ENCODE assay signal across 10 mouse cellular contexts in genomic region chr10:120429199-120429551, GRCm38 (mm10). TPM values are rescaled to one million over a fixed set of nuclear protein-coding genes. Genes with fewer than 3 reads are reported as not detected.
DNase-seq lines count a peak whose midpoint lies in the region; ATAC-seq and TF ChIP-seq lines count a peak whose summit lies in the region.
"Had no signal": no experiment of that assay in that cellular context is flagged by ENCODE, and none has a peak within 500 bp of the region (broad histone marks: within the 10 kb centered on the region; RNA-seq: fewer than 3 reads in every experiment).

No protein-coding gene starts in this region.

- H3K27me3 ChIP-seq in forebrain, embryonic 12.5 days, result no peaks in the 10 kb centered on the region
- no peaks in the 10 kb centered on the region for H3K27me3 ChIP-seq in forebrain, embryonic 11.5 days (ENCODE audit: control insufficient read depth, insufficient read depth, low read length)
- H3K27me3 ChIP-seq in kidney, postnatal 0 days (ENCODE audit: insufficient read depth, low read length), result no peaks in the 10 kb centered on the region
- peaks cover 5% of the 10 kb centered on the region; the same call in 1 of the 2 replicates for H3K27me3 ChIP-seq in forebrain, embryonic 15.5 days

- no peaks in the 10 kb centered on the region for H3K36me3 ChIP-seq in forebrain, embryonic 12.5 days (replicated peaks)
- no peaks in the 10 kb centered on the region; the same call in 1 of the 2 replicates for H3K36me3 ChIP-seq in forebrain, embryonic 11.5 days (ENCODE audit: control insufficient read depth, insufficient read depth, low read length)
- 0 out of 2 replicates have a peak, but pooled peaks cover 3% of the 10 kb centered on the region for H3K36me3 ChIP-seq in kidney, postnatal 0 days (ENCODE audit: insufficient read depth, low read length)
- no peaks in the 10 kb centered on the region for H3K36me3 ChIP-seq in forebrain, embryonic 15.5 days
- H3K36me3 ChIP-seq in macrophage (ENCODE audit: inconsistent target), result no peaks in the 10 kb centered on the region

- no peak overlapping the region for H3K4me3 ChIP-seq in forebrain, embryonic 12.5 days (replicated peaks)
- no peak overlapping the region for H3K4me3 ChIP-seq in forebrain, embryonic 11.5 days (ENCODE audit: low read depth, low read length)
- no peak overlapping the region for H3K4me3 ChIP-seq in kidney, postnatal 0 days (replicated peaks; ENCODE audit: low read depth, low read length)
- H3K4me3 ChIP-seq in forebrain, embryonic 15.5 days, result no peak overlapping the region; the same call in 1 of the 2 replicates
- H3K4me3 ChIP-seq in macrophage (ENCODE audit: inconsistent target), result peak overlapping the region; percentile 11; the same call in 1 of the 2 replicates

- peaks cover 26% of the 10 kb centered on the region for H3K79me2 ChIP-seq in macrophage (ENCODE audit: inconsistent target)

- H3K9me3 ChIP-seq in forebrain, embryonic 12.5 days, result no peaks in the 10 kb centered on the region
- no peaks in the 10 kb centered on the region for H3K9me3 ChIP-seq in forebrain, embryonic 11.5 days (ENCODE audit: control insufficient read depth, low read length)
- no peaks in the 10 kb centered on the region for H3K9me3 ChIP-seq in kidney, postnatal 0 days (replicated peaks; ENCODE audit: low read length)
- H3K9me3 ChIP-seq in forebrain, embryonic 15.5 days, result no peaks in the 10 kb centered on the region

- H3K9ac ChIP-seq in forebrain, embryonic 12.5 days, result no peak overlapping the region
- H3K9ac ChIP-seq in forebrain, embryonic 11.5 days (ENCODE audit: low read length), result no peak overlapping the region
- no peak overlapping the region for H3K9ac ChIP-seq in kidney, postnatal 0 days (ENCODE audit: low read depth, low read length)
- no peak overlapping the region for H3K9ac ChIP-seq in forebrain, embryonic 15.5 days (replicated peaks)

- H3K4me1 ChIP-seq in forebrain, embryonic 12.5 days, result peaks cover 58% of the 10 kb centered on the region; the same call in 1 of the 2 replicates
- H3K4me1 ChIP-seq in forebrain, embryonic 11.5 days (replicated peaks; ENCODE audit: control insufficient read depth, insufficient read depth, low read length), result peaks cover 12% of the 10 kb centered on the region; the same call in 1 of the 2 replicates
- peaks cover 37% of the 10 kb centered on the region for H3K4me1 ChIP-seq in kidney, postnatal 0 days (replicated peaks; ENCODE audit: insufficient read depth, low read length)
- peaks cover 30% of the 10 kb centered on the region for H3K4me1 ChIP-seq in forebrain, embryonic 15.5 days

- DNase-seq in forebrain, embryonic 11.5 days (ENCODE audit: low spot score), result no peak
- DNase-seq in kidney, postnatal 0 days (ENCODE audit: low spot score), result no peak
- no peak for DNase-seq in kidney, postnatal 25 days
- no peak for DNase-seq in right cerebral cortex, postnatal 36 days (ENCODE audit: low spot score in 2 of 2)
- DNase-seq in layer of hippocampus, postnatal 14 days (ENCODE audit: low spot score in 2 of 2), result no peak
- DNase-seq: cerebellum, postnatal 36 days; kidney, adult 8-10 months had no signal

- TF ChIP-seq CTCF in kidney, postnatal 0 days (IDR thresholded peaks at IDR 0.05; ENCODE audit: low read depth), result no peak

- peak overlapping the region; percentile 65 for H3K27ac ChIP-seq in forebrain, embryonic 12.5 days
- no peak overlapping the region for H3K27ac ChIP-seq in forebrain, embryonic 11.5 days (ENCODE audit: low read depth, low read length)
- peak overlapping the region; percentile 20; the same call in 1 of the 2 replicates for H3K27ac ChIP-seq in kidney, postnatal 0 days
- no peak overlapping the region for H3K27ac ChIP-seq in forebrain, embryonic 15.5 days (replicated peaks)
- H3K27ac ChIP-seq in macrophage, result peak overlapping the region; percentile 82

- ATAC-seq in forebrain, embryonic 12.5 days (ENCODE audit: low FRiP score), result no peak
- ATAC-seq in forebrain, embryonic 11.5 days (replicated peaks; ENCODE audit: low FRiP score), result no peak
- ATAC-seq in kidney, postnatal 0 days (replicated peaks; ENCODE audit: low FRiP score, low read depth), result no peak
- no peak for ATAC-seq in forebrain, embryonic 15.5 days (replicated peaks)

- H3K4me2 ChIP-seq in forebrain, embryonic 12.5 days, result no peak overlapping the region
- H3K4me2 ChIP-seq in forebrain, embryonic 11.5 days (ENCODE audit: low read depth, low read length, severe bottlenecking), result no peak overlapping the region
- H3K4me2 ChIP-seq in kidney, postnatal 0 days (ENCODE audit: low read length), result peak overlapping the region; percentile 43
- H3K4me2 ChIP-seq in forebrain, embryonic 15.5 days (replicated peaks), result peak overlapping the region; percentile 44

- WGBS in forebrain, embryonic 12.5 days, result 78% methylated on average over 10 of the region's 10 CpGs
- 79% methylated on average over 10 of the region's 10 CpGs for WGBS in forebrain, embryonic 11.5 days
- 62% methylated on average over 10 of the region's 10 CpGs for WGBS in kidney, postnatal 0 days
- WGBS in forebrain, embryonic 15.5 days, result 56% methylated on average over 10 of the region's 10 CpGs
- 39% methylated on average over 10 of the region's 10 CpGs for WGBS in macrophage (ENCODE audit: missing documents)

RNA-seq across cellular contexts. Expression of gene Hmga2, which starts 47.1 kb away (rescaled TPM):
- 48.7 and 48.9 TPM in 2 replicates for polyA plus RNA-seq in forebrain, embryonic 12.5 days (2016; fragmentation: Nextera tagmentation; extraction: Ambion mirVana)
- 84.3 and 91.9 TPM in 2 replicates for polyA plus RNA-seq in forebrain, embryonic 11.5 days (2014; fragmentation: Nextera tagmentation; extraction: Ambion mirVana)
- 7.8 and 8.1 TPM in 2 replicates for polyA plus RNA-seq in kidney, postnatal 0 days (2015; fragmentation: Nextera tagmentation; extraction: Ambion mirVana)
- polyA plus RNA-seq in forebrain, embryonic 15.5 days (2015; fragmentation: Nextera tagmentation; extraction: Ambion mirVana), result 1.4 and 1.8 TPM in 2 replicates
- 10 to 100 TPM in 16 of 26 experiments, 1 to 10 TPM in 10; 1.9 to 95.1 (median 16.8) TPM for total RNA-seq in macrophage (2018; cell fraction: chromatin; rRNA removed)
- 10 to 100 TPM in 13 of 26 experiments, 1 to 10 TPM in 11, under 1 TPM in 2; 0.96 to 31.6 (median 9.4) TPM for total RNA-seq in macrophage (2018; cell fraction: cytosol; rRNA removed)
- total RNA-seq in macrophage (2018; cell fraction: nucleus; rRNA removed), result 100 to 1,000 TPM in 1 of 26 experiments, 10 to 100 TPM in 12, 1 to 10 TPM in 13; 1.1 to 120 (median 10.5) TPM
- 3.6 to 62.9 TPM (median 18.0 TPM) in 3 replicates for polyA plus RNA-seq in macrophage (2018)
- total RNA-seq in layer of hippocampus, postnatal 14 days (2021), result under 1 TPM; 0.10 to 0.12 TPM

Comparison
In these comparisons a context has a peak if more than half of its experiments do, and no peak if none do; other contexts are left out.
1. H3K27ac ChIP-seq: peak in forebrain, embryonic 12.5 days (single experiment), kidney, postnatal 0 days (single experiment) and macrophage (single experiment); none in forebrain, embryonic 11.5 days (single experiment) and forebrain, embryonic 15.5 days (single experiment).
2. H3K4me2 ChIP-seq: peak in kidney, postnatal 0 days (single experiment) and forebrain, embryonic 15.5 days (single experiment); none in forebrain, embryonic 12.5 days (single experiment) and forebrain, embryonic 11.5 days (single experiment).